In genomic region chr15:89140048-89140658, GRCm38 (mm10) we compare ENCODE assay signal across 8 mouse cellular contexts. TPM values are rescaled to one million over a fixed set of nuclear protein-coding genes. Genes with fewer than 3 reads are reported as not detected.
DNase-seq lines count a peak whose midpoint lies in the region; ATAC-seq and TF ChIP-seq lines count a peak whose summit lies in the region.

No protein-coding gene starts in this region.

- H3K9ac ChIP-seq in embryonic facial prominence, embryonic 11.5 days (replicated peaks; ENCODE audit: low read length), result peak overlapping the region; percentile 67
- H3K9ac ChIP-seq in heart, embryonic 11.5 days (ENCODE audit: low read depth, low read length), result peak overlapping the region; percentile 72
- H3K9ac ChIP-seq in kidney, embryonic 15.5 days, result peak overlapping the region; percentile 56
- peak overlapping the region; percentile 58 for H3K9ac ChIP-seq in lung, embryonic 14.5 days

- peak overlapping the region; percentile 98 for H3K4me2 ChIP-seq in embryonic facial prominence, embryonic 11.5 days (ENCODE audit: low read depth, low read length)
- peak overlapping the region; percentile 92 for H3K4me2 ChIP-seq in heart, embryonic 11.5 days
- H3K4me2 ChIP-seq in kidney, embryonic 15.5 days, result peak overlapping the region; percentile 97
- peak overlapping the region; percentile 88 for H3K4me2 ChIP-seq in lung, embryonic 14.5 days

- H3K27me3 ChIP-seq in testis, adult 2 months (ENCODE audit: control insufficient read depth, insufficient read depth, low read length), result no peaks in the 10 kb centered on the region; the same call in 1 of the 2 replicates
- H3K27me3 ChIP-seq in embryonic facial prominence, embryonic 11.5 days (ENCODE audit: control insufficient read depth, insufficient read depth, low read length), result peaks cover 17% of the 10 kb centered on the region
- peaks cover 29% of the 10 kb centered on the region for H3K27me3 ChIP-seq in heart, embryonic 11.5 days (ENCODE audit: control insufficient read depth, insufficient read depth, low read length)
- H3K27me3 ChIP-seq in kidney, embryonic 15.5 days, result peaks cover 50% of the 10 kb centered on the region
- H3K27me3 ChIP-seq in lung, embryonic 14.5 days (ENCODE audit: insufficient read depth, low read length), result peaks cover 41% of the 10 kb centered on the region

- TF ChIP-seq CTCF in testis, adult 2 months (IDR thresholded peaks at IDR 0.05; ENCODE audit: control insufficient read depth, insufficient read depth, insufficient replicate concordance, low read depth, low read length), result no peak
- no peak for TF ChIP-seq CTCF in lung, embryonic 14.5 days (IDR thresholded peaks at IDR 0.05; ENCODE audit: low read depth)

- WGBS in embryonic facial prominence, embryonic 11.5 days, result under 1% methylated on average over 38 of the region's 53 CpGs
- WGBS in heart, embryonic 11.5 days (ENCODE audit: insufficient replicate concordance), result under 1% methylated on average over 53 of the region's 53 CpGs
- under 1% methylated on average over 53 of the region's 53 CpGs for WGBS in kidney, embryonic 15.5 days
- WGBS in lung, embryonic 14.5 days, result under 1% methylated on average over 52 of the region's 53 CpGs

- ATAC-seq in embryonic facial prominence, embryonic 11.5 days (replicated peaks; ENCODE audit: insufficient number of reproducible peaks, low FRiP score, low TSS enrichment, low read depth), result peak; percentile 21; the same call in 1 of the 2 replicates
- 0 out of 2 replicates have a peak, but pooled peaks have one; percentile 8 for ATAC-seq in heart, embryonic 11.5 days (replicated peaks; ENCODE audit: insufficient number of reproducible peaks, low FRiP score, low TSS enrichment)
- peak; percentile 30; the same call in 1 of the 2 replicates for ATAC-seq in kidney, embryonic 15.5 days (replicated peaks; ENCODE audit: low FRiP score)
- ATAC-seq in lung, embryonic 14.5 days (ENCODE audit: insufficient read depth), result peak; percentile 45
- ATAC-seq in megakaryocyte-erythroid progenitor cell, adult 5-6 weeks (replicated peaks; ENCODE audit: low FRiP score, low TSS enrichment, poor library complexity, severe bottlenecking), result no peak

- TF ChIP-seq POLR2A in testis, adult 2 months (IDR thresholded peaks at IDR 0.05; ENCODE audit: control insufficient read depth, low read depth, low read length), result no peak

- H3K9me3 ChIP-seq in embryonic facial prominence, embryonic 11.5 days (replicated peaks; ENCODE audit: control insufficient read depth, low read length), result no peaks in the 10 kb centered on the region
- H3K9me3 ChIP-seq in heart, embryonic 11.5 days (replicated peaks; ENCODE audit: control insufficient read depth, low read length), result no peaks in the 10 kb centered on the region
- H3K9me3 ChIP-seq in kidney, embryonic 15.5 days (replicated peaks), result no peaks in the 10 kb centered on the region
- H3K9me3 ChIP-seq in lung, embryonic 14.5 days (ENCODE audit: low read depth, low read length), result no peaks in the 10 kb centered on the region

- H3K4me1 ChIP-seq in testis, adult 2 months (ENCODE audit: control insufficient read depth, insufficient read depth, low read length), result peaks cover 14% of the 10 kb centered on the region
- peaks cover 3% of the 10 kb centered on the region for H3K4me1 ChIP-seq in embryonic facial prominence, embryonic 11.5 days (ENCODE audit: control insufficient read depth, insufficient read depth, low read length)
- H3K4me1 ChIP-seq in heart, embryonic 11.5 days (ENCODE audit: control insufficient read depth, insufficient read depth, low read length), result peaks cover 21% of the 10 kb centered on the region
- H3K4me1 ChIP-seq in kidney, embryonic 15.5 days, result peaks cover 42% of the 10 kb centered on the region
- 0 out of 2 replicates have a peak, but pooled peaks cover 2% of the 10 kb centered on the region for H3K4me1 ChIP-seq in lung, embryonic 14.5 days (ENCODE audit: insufficient read depth)

- no peak overlapping the region for H3K27ac ChIP-seq in testis, adult 2 months (ENCODE audit: control insufficient read depth, insufficient read depth, low read depth, low read length)
- H3K27ac ChIP-seq in embryonic facial prominence, embryonic 11.5 days (replicated peaks; ENCODE audit: low read depth, low read length), result peak overlapping the region; percentile 47; the same call in 1 of the 2 replicates
- no peak overlapping the region for H3K27ac ChIP-seq in heart, embryonic 11.5 days (ENCODE audit: low read depth, low read length)
- H3K27ac ChIP-seq in kidney, embryonic 15.5 days, result peak overlapping the region; percentile 75
- no peak overlapping the region for H3K27ac ChIP-seq in lung, embryonic 14.5 days (ENCODE audit: low read depth)

- no peak for DNase-seq in testis, postnatal 10 days (ENCODE audit: low spot score)
- DNase-seq in embryonic facial prominence, embryonic 11.5 days (ENCODE audit: low spot score), result peak; percentile 58
- DNase-seq in lung, embryonic 14.5 days, result peak; percentile 65
- peak; percentile 66 for DNase-seq in right cerebral cortex, postnatal 14 days

- H3K4me3 ChIP-seq in testis, adult 2 months (ENCODE audit: control insufficient read depth, low read depth, low read length), result peak overlapping the region; percentile 33
- peak overlapping the region; percentile 52 for H3K4me3 ChIP-seq in embryonic facial prominence, embryonic 11.5 days (ENCODE audit: low read depth, low read length)
- H3K4me3 ChIP-seq in heart, embryonic 11.5 days (ENCODE audit: low read depth, low read length), result peak overlapping the region; percentile 51
- peak overlapping the region; percentile 61 for H3K4me3 ChIP-seq in kidney, embryonic 15.5 days (replicated peaks)
- peak overlapping the region; percentile 53 for H3K4me3 ChIP-seq in lung, embryonic 14.5 days (ENCODE audit: low read depth, low read length)

- H3K36me3 ChIP-seq in testis, adult 2 months (ENCODE audit: control insufficient read depth, insufficient read depth, low read length), result no peaks in the 10 kb centered on the region
- no peaks in the 10 kb centered on the region for H3K36me3 ChIP-seq in embryonic facial prominence, embryonic 11.5 days (replicated peaks; ENCODE audit: control insufficient read depth, insufficient read depth, low read depth, low read length)
- H3K36me3 ChIP-seq in heart, embryonic 11.5 days (ENCODE audit: control insufficient read depth, insufficient read depth, low read length), result no peaks in the 10 kb centered on the region
- no peaks in the 10 kb centered on the region for H3K36me3 ChIP-seq in kidney, embryonic 15.5 days
- no peaks in the 10 kb centered on the region for H3K36me3 ChIP-seq in lung, embryonic 14.5 days (ENCODE audit: insufficient read depth)

RNA-seq across cellular contexts. Expression of gene Mapk12, which starts 0.3 kb away (rescaled TPM):
- polyA plus RNA-seq in testis, adult 2 months (2012; rRNA removed), result 0.79 and 1.0 TPM in 2 replicates
- polyA plus RNA-seq in embryonic facial prominence, embryonic 11.5 days (2014; fragmentation: Nextera tagmentation; extraction: Ambion mirVana), result 10.1 and 11.9 TPM in 2 replicates
- 20.7 and 24.6 TPM in 2 replicates for polyA plus RNA-seq in heart, embryonic 11.5 days (2014; fragmentation: Nextera tagmentation; extraction: Ambion mirVana)
- polyA plus RNA-seq in kidney, embryonic 15.5 days (2015; fragmentation: Nextera tagmentation; extraction: Ambion mirVana), result 14.8 and 16.7 TPM in 2 replicates
- 11.4 and 11.9 TPM in 2 replicates for polyA plus RNA-seq in lung, embryonic 14.5 days (2014; fragmentation: Nextera tagmentation; extraction: Ambion mirVana)
- not detected in 2 replicates for total RNA-seq in megakaryocyte-erythroid progenitor cell, adult 5-6 weeks (2014; fragmentation: Nextera tagmentation)
- total RNA-seq in megakaryocyte-erythroid progenitor cell, adult 5-6 weeks (2017), result 2.1 TPM in 1 of 2 replicates, not detected in the other

RNA-seq across cellular contexts. Expression of gene Mapk11, which starts 9.3 kb away (rescaled TPM):
- polyA plus RNA-seq in testis, adult 2 months (2012; rRNA removed), result 2.0 and 2.6 TPM in 2 replicates
- 12.7 and 13.5 TPM in 2 replicates for polyA plus RNA-seq in embryonic facial prominence, embryonic 11.5 days (2014; fragmentation: Nextera tagmentation; extraction: Ambion mirVana)
- polyA plus RNA-seq in heart, embryonic 11.5 days (2014; fragmentation: Nextera tagmentation; extraction: Ambion mirVana), result 3.2 and 4.2 TPM in 2 replicates
- polyA plus RNA-seq in kidney, embryonic 15.5 days (2015; fragmentation: Nextera tagmentation; extraction: Ambion mirVana), result 15.4 and 16.5 TPM in 2 replicates
- 11.3 and 13.3 TPM in 2 replicates for polyA plus RNA-seq in lung, embryonic 14.5 days (2014; fragmentation: Nextera tagmentation; extraction: Ambion mirVana)
- 0.11 TPM in 1 of 2 replicates, not detected in the other for total RNA-seq in megakaryocyte-erythroid progenitor cell, adult 5-6 weeks (2014; fragmentation: Nextera tagmentation)
- 0.27 and 3.5 TPM in 2 replicates for total RNA-seq in megakaryocyte-erythroid progenitor cell, adult 5-6 weeks (2017)

RNA-seq across cellular contexts. Expression of gene Hdac10, which starts 11.7 kb away (rescaled TPM):
- 4.0 and 4.5 TPM in 2 replicates for polyA plus RNA-seq in testis, adult 2 months (2012; rRNA removed)
- 10.3 and 11.3 TPM in 2 replicates for polyA plus RNA-seq in embryonic facial prominence, embryonic 11.5 days (2014; fragmentation: Nextera tagmentation; extraction: Ambion mirVana)
- 10.5 and 11.4 TPM in 2 replicates for polyA plus RNA-seq in heart, embryonic 11.5 days (2014; fragmentation: Nextera tagmentation; extraction: Ambion mirVana)
- polyA plus RNA-seq in kidney, embryonic 15.5 days (2015; fragmentation: Nextera tagmentation; extraction: Ambion mirVana), result 17.8 and 19.3 TPM in 2 replicates
- polyA plus RNA-seq in lung, embryonic 14.5 days (2014; fragmentation: Nextera tagmentation; extraction: Ambion mirVana), result 18.8 and 19.7 TPM in 2 replicates
- 25.6 and 32.8 TPM in 2 replicates for total RNA-seq in megakaryocyte-erythroid progenitor cell, adult 5-6 weeks (2014; fragmentation: Nextera tagmentation)
- total RNA-seq in megakaryocyte-erythroid progenitor cell, adult 5-6 weeks (2017), result 15.6 and 20.1 TPM in 2 replicates

RNA-seq across cellular contexts. Expression of gene Tubgcp6, which starts 17.2 kb away (rescaled TPM):
- polyA plus RNA-seq in testis, adult 2 months (2012; rRNA removed), result 9.9 and 10.5 TPM in 2 replicates
- polyA plus RNA-seq in embryonic facial prominence, embryonic 11.5 days (2014; fragmentation: Nextera tagmentation; extraction: Ambion mirVana), result 15.6 and 17.0 TPM in 2 replicates
- polyA plus RNA-seq in heart, embryonic 11.5 days (2014; fragmentation: Nextera tagmentation; extraction: Ambion mirVana), result 13.1 and 14.1 TPM in 2 replicates
- 13.8 and 16.0 TPM in 2 replicates for polyA plus RNA-seq in kidney, embryonic 15.5 days (2015; fragmentation: Nextera tagmentation; extraction: Ambion mirVana)
- 18.4 and 19.8 TPM in 2 replicates for polyA plus RNA-seq in lung, embryonic 14.5 days (2014; fragmentation: Nextera tagmentation; extraction: Ambion mirVana)
- total RNA-seq in megakaryocyte-erythroid progenitor cell, adult 5-6 weeks (2014; fragmentation: Nextera tagmentation), result 34.1 and 39.1 TPM in 2 replicates
- 14.7 and 22.4 TPM in 2 replicates for total RNA-seq in megakaryocyte-erythroid progenitor cell, adult 5-6 weeks (2017)

RNA-seq across cellular contexts. Expression of gene Plxnb2, which starts 40.4 kb away (rescaled TPM):
- 91.0 and 107 TPM in 2 replicates for polyA plus RNA-seq in testis, adult 2 months (2012; rRNA removed)
- polyA plus RNA-seq in embryonic facial prominence, embryonic 11.5 days (2014; fragmentation: Nextera tagmentation; extraction: Ambion mirVana), result 113 and 122 TPM in 2 replicates
- 84.6 and 95.1 TPM in 2 replicates for polyA plus RNA-seq in heart, embryonic 11.5 days (2014; fragmentation: Nextera tagmentation; extraction: Ambion mirVana)
- 138 and 160 TPM in 2 replicates for polyA plus RNA-seq in kidney, embryonic 15.5 days (2015; fragmentation: Nextera tagmentation; extraction: Ambion mirVana)
- polyA plus RNA-seq in lung, embryonic 14.5 days (2014; fragmentation: Nextera tagmentation; extraction: Ambion mirVana), result 149 and 156 TPM in 2 replicates
- total RNA-seq in megakaryocyte-erythroid progenitor cell, adult 5-6 weeks (2014; fragmentation: Nextera tagmentation), result 2.3 and 3.6 TPM in 2 replicates
- total RNA-seq in megakaryocyte-erythroid progenitor cell, adult 5-6 weeks (2017), result 0.34 and 1.7 TPM in 2 replicates

Comparison
In these comparisons a context has a peak if more than half of its experiments do, and no peak if none do; other contexts are left out.
1. H3K27ac ChIP-seq: peak in embryonic facial prominence, embryonic 11.5 days (single experiment) and kidney, embryonic 15.5 days (single experiment); none in testis, adult 2 months (single experiment), heart, embryonic 11.5 days (single experiment) and lung, embryonic 14.5 days (single experiment).
2. Peak in every context shown above with its lines, with median percentiles within 50 percentile points of each other: H3K4me3 ChIP-seq, H3K4me2 ChIP-seq and H3K9ac ChIP-seq.